Mouse (Mus musculus): ENCODE measurements around the gene Abhd12. TPM values are rescaled to one million over a fixed set of nuclear protein-coding genes. Genes with fewer than 3 reads are reported as not detected.
"Not testable (repeated sequence)": the region's sequence is repeated elsewhere in the genome, so short reads cannot be mapped to it uniquely, and the experiment has no call there.

Gene Abhd12
- total RNA-seq (2015; ENCODE audit: low replicate concordance) (7.2 and 29.8 TPM in 2 replicates), total RNA-seq (2017; ENCODE audit: low replicate concordance) (18.1 and 19.9 TPM in 2 replicates)

GRCm38 (mm10) chr2:150904272-150904935, at the start of gene Abhd12:
TSS of gene Abhd12 (minus strand) at chr2:150904741.
- ATAC-seq (replicated peaks; ENCODE audit: low FRiP score, poor library complexity, severe bottlenecking), result peak; percentile 96

- no peak for ATAC-seq (replicated peaks; ENCODE audit: low FRiP score, poor library complexity, severe bottlenecking)
Measured at GRCm38 (mm10) chr2:150951201-150951600, 46.7 kb upstream of the Abhd12 start.

DNA sequence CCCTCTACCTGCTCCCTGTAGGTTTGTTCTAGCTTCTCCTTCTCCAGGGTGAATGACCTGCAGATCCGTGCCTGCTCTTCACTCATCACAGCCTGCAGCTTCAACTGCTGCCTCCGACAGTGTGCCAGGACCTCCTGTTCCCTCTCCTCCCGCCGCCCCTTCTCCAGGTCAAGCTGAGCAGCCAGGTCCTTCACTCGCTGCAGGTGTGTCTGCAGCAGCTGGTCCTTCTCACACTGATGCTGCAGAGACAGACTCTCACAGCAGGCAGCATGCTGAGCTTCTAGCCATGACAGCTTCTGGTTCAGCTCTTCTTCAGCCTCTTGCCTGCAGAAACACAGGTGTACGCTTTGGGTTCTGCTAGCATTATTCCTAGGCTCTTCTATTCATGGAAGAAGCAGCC, 45.5 kb upstream of the Abhd12 start:
- ATAC-seq (replicated peaks; ENCODE audit: low FRiP score, poor library complexity, severe bottlenecking), result no peak

DNA sequence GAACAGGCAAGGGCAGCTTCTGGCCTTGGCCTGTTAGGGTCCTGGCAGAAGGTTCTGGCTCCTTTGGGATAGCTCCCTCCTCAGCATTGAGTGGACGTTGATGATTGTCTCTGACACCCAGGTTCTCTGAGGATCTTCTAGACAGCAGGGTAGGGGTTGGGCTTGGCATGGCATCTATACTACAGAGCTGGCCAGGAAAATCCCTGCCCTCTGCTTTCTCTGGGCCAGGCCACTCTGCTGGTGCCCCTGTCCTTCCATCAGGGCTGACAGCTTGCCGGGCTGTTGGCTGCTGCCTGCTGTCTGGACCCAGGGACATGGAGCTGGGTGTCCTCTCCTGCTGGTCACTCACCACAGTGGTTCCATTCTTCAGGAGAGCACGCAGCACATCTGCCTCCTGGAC, 45.1 kb upstream of the Abhd12 start:
- no peak for ATAC-seq (replicated peaks; ENCODE audit: low FRiP score, poor library complexity, severe bottlenecking)

GRCm38 (mm10) chr2:150948786-150949185, 44.2 kb upstream of the Abhd12 start:
- ATAC-seq (replicated peaks; ENCODE audit: low FRiP score, poor library complexity, severe bottlenecking), result no peak

- not testable (repeated sequence) for ATAC-seq (replicated peaks; ENCODE audit: low FRiP score, poor library complexity, severe bottlenecking)
Measured at GRCm38 (mm10) chr2:150947880-150948611, 43.5 kb upstream of the Abhd12 start.

GRCm38 (mm10) chr2:150947341-150947740, 42.8 kb upstream of the Abhd12 start:
- ATAC-seq (replicated peaks; ENCODE audit: low FRiP score, poor library complexity, severe bottlenecking), result not testable (repeated sequence)

DNA sequence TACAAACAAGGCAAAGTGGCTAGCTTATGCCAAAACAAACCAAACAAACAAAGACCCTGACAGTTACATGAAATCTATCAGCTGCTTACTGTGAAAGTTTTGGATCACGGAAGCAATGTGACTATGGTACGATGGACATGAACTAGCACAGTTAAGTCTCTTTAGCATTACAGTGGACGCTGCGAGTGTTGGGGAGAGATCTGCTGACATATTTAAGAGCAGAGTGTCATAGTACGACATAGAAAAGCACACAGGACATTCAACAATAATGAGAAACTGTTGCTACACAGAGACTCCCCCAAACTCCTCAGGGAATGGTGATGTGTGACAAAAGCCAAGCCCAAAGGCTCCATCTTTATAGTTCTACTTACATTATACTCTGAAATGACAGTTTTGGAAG, 39.5 kb upstream of the Abhd12 start:
- no peak for ATAC-seq (replicated peaks; ENCODE audit: low FRiP score, poor library complexity, severe bottlenecking)

- no peak for ATAC-seq (replicated peaks; ENCODE audit: low FRiP score, poor library complexity, severe bottlenecking)
Measured at GRCm38 (mm10) chr2:150934659-150935058, 30.1 kb upstream of the Abhd12 start.

DNA sequence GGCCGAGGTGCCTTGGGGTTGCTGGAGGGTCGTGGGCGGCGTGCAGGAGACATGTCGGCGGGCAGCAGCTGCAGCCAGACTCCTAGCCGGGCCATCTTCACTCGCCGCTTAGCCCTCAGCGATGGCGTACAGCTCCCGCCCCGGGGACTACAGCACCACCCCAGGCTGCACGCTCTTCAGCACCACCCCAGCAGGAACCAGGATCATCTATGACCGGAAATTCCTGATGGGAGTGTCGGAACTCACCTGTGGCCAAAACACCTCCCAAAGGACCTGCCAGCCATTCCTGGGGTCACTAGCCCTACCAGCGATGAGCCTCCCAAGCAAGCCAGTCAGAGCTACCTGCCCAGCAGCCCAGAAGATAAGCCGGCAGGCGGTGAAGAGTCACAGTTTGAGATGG, 28.9 kb upstream of the Abhd12 start:
- ATAC-seq (replicated peaks; ENCODE audit: low FRiP score, poor library complexity, severe bottlenecking), result 0 out of 2 replicates have a peak, but pooled peaks have one; percentile 12

DNA sequence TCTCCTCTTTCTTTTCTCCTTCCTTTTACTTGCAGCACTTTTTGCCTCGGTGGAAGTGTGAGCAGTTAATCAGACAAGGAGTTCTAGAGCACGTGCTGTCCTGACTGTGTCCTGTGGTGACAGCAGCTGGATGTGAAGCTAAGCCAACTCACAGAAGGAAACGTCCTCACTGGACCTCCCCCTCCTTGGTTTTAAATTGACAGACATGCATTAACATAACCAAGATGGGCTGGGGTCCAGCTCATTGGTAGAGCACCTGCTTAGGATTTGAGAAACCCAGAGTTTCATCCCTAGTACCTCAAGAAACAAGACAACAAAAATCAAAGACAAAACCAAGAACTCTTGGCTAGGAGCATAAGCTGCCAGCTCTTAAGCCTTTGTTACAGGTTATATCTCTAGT, 26.3 kb upstream of the Abhd12 start:
- no peak for ATAC-seq (replicated peaks; ENCODE audit: low FRiP score, poor library complexity, severe bottlenecking)

GRCm38 (mm10) chr2:150929156-150929555, 24.6 kb upstream of the Abhd12 start:
- ATAC-seq (replicated peaks; ENCODE audit: low FRiP score, poor library complexity, severe bottlenecking), result no peak

GRCm38 (mm10) chr2:150927038-150927720, 22.6 kb upstream of the Abhd12 start:
- no peak for ATAC-seq (replicated peaks; ENCODE audit: low FRiP score, poor library complexity, severe bottlenecking)

DNA sequence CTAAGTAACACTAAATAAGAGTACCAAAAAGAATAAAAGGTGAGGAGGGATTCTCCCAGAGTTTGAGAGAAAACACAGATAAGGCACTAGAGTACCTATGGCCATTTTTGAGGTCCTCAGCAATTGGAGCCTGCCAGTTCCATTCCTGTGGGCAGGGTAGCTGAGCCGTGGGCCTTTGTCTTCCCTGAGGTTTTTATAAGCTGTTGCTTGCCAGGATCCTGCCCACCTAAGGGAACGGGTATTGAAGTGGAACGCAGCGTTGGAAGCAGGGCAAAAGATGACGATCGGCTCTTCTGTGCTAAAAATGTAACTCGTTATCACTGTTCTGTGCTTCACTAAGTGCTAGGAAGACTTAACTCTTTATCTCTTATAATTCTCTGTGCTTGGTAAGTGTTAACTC, 19.0 kb upstream of the Abhd12 start:
- no peak for ATAC-seq (replicated peaks; ENCODE audit: low FRiP score, poor library complexity, severe bottlenecking)

DNA sequence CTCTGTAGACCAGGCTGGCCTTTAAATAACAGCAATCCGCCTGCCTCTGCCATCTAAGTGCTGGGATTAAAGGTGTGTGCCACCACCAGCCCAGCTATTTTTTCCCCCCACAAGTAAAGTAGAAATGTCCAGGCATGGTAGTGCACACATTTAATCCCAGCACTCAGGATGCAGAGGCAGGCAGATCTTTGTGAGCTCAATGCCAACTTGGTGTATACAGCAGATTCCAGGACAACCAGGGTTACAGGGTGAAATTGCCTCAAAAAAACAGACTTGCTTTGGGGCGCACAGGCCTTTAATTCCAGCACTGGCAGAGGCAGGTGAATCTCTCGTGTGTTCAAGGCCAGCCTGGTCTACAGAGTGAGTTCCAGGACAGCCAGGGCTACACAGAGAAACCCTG, 18.5 kb upstream of the Abhd12 start:
- ATAC-seq (replicated peaks; ENCODE audit: low FRiP score, poor library complexity, severe bottlenecking), result no peak

DNA sequence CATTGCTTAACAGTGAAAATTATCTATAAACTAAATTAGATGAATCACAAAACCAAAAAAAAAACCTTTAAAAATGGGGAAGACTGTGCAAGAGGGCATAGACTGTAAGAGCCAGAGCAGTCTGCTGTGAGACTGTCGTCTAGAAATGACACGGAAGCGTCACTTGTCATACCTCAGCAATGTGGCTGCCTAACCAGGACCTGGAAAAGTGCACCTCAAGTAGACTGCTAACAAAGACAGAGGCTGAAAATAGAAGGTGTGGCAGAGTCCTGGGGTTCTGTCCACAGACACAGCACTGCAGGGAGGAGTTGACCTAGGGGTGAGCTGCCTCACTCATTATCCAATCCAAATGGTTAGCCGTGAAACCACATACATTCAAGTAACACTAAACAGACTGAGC, 17.6 kb upstream of the Abhd12 start:
- ATAC-seq (replicated peaks; ENCODE audit: low FRiP score, poor library complexity, severe bottlenecking), result no peak

GRCm38 (mm10) chr2:150921697-150922096, 17.2 kb upstream of the Abhd12 start:
- no peak for ATAC-seq (replicated peaks; ENCODE audit: low FRiP score, poor library complexity, severe bottlenecking)

DNA sequence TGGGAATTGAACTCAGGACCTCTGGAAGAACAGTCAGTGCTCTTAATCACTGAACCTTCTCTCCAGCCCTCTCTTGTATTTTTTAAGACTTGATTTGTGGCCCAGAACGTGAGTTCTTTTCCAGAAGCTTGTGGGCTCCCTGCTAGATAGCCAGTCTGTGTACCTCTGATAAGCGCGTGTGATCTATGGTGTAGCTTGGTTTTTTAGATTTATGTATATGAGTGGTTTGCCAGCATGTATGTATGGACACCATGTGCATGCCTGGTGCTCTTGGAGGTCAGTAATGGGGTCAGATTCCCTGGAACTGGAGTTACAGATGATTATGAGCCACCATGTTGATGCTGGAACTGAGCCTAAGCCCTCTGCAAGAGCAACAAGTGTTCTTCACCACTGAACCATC, 16.0 kb upstream of the Abhd12 start:
- ATAC-seq (replicated peaks; ENCODE audit: low FRiP score, poor library complexity, severe bottlenecking), result no peak

DNA sequence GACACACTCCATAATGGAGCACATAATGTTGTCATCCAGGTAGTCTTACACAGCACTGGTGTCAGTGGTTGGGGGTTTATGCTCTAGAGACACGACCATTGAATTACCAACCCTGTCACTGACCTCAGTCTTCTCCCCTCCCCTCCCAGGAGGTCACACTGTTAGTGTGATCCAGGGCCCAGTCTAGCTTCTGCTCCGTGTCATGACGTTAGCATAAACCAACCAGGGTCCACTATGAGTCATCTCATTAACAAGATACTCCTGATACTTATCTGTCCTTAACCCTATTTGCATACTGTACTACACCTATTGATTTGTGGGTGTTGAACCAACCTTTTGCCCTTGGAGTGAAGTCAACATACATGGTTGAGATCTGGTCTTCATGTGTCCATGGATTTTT, 14.2 kb upstream of the Abhd12 start:
- no peak for ATAC-seq (replicated peaks; ENCODE audit: low FRiP score, poor library complexity, severe bottlenecking)

GRCm38 (mm10) chr2:150915786-150916185, 11.2 kb upstream of the Abhd12 start:
- ATAC-seq (replicated peaks; ENCODE audit: low FRiP score, poor library complexity, severe bottlenecking), result no peak
